Mouse (Mus musculus): ENCODE measurements around the gene Pgam2. TPM values are rescaled to one million over a fixed set of nuclear protein-coding genes. Genes with fewer than 3 reads are reported as not detected.
A peak's percentile ranks its signal among the peaks of the same experiment; 100 is the strongest.

Pgam2 gene
- polyA plus RNA-seq, 1 experiment from 2014 or later = 228 TPM

GRCm38 (mm10) chr11:5841751-5842150 lies 38.2 kb upstream of the Pgam2 start:
- ATAC-seq (ENCODE audit: low read depth) = no peak
- H3K9ac ChIP-seq (ENCODE audit: low read depth, low read length) = no peak overlapping the region
- WGBS = 90% methylated on average over 2 of the region's 2 CpGs

DNA sequence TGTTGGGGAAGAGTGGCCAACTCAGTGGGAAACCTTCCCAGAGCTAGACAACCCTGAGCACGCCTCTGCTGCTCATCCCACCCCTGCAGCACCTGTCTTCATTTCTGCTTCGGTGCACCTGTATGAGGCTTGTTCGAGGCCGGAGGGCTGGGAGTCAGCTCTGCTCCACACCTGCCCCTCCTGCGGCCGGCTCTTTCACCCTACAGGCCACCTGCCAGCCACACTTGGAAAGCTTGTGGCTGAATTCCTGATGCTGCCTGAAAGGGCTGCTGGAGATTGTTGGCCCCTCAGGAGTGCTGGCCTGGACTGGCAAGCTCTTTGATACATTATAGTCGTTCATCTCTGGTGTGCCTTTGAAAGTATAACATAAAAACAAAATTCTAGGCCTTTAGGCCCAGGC lies 36.8 kb upstream of the Pgam2 start:
- no peaks in the 10 kb centered on the region for H3K4me1 ChIP-seq (ENCODE audit: control insufficient read depth, insufficient read depth, low read length)
- no peak overlapping the region for H3K9ac ChIP-seq (ENCODE audit: low read depth, low read length)
- DNase-seq (ENCODE audit: low spot score) = no peak
- H3K4me2 ChIP-seq (ENCODE audit: low read depth, low read length) = no peak overlapping the region
- H3K4me3 ChIP-seq (ENCODE audit: low read depth, low read length) = no peak overlapping the region
- WGBS = 64% methylated on average over 7 of the region's 7 CpGs
- H3K27me3 ChIP-seq (replicated peaks; ENCODE audit: control insufficient read depth, insufficient read depth, low read length) = no peaks in the 10 kb centered on the region
- ATAC-seq (ENCODE audit: low read depth) = no peak
- H3K36me3 ChIP-seq (ENCODE audit: control insufficient read depth, insufficient read depth, low read length) = 0 out of 2 replicates have a peak, but pooled peaks cover 3% of the 10 kb centered on the region
- H3K27ac ChIP-seq (replicated peaks; ENCODE audit: low read depth, low read length) = no peak overlapping the region
- no peaks in the 10 kb centered on the region for H3K9me3 ChIP-seq (ENCODE audit: control insufficient read depth, low read length)

More at GRCm38 (mm10) chr11:5841751-5842150, 38.2 kb upstream of the Pgam2 start:
- Histone ChIP-seq H3K4me3 (ENCODE audit: low read depth, low read length) (no peak overlapping the region), H3K36me3 (ENCODE audit: control insufficient read depth, insufficient read depth, low read length) (no peaks in the 10 kb centered on the region), H3K4me1 (ENCODE audit: control insufficient read depth, insufficient read depth, low read length) (no peaks in the 10 kb centered on the region; the same call in 1 of the 2 replicates), H3K27me3 (replicated peaks; ENCODE audit: control insufficient read depth, insufficient read depth, low read length) (no peaks in the 10 kb centered on the region), H3K9me3 (ENCODE audit: control insufficient read depth, low read length) (no peaks in the 10 kb centered on the region), H3K27ac (replicated peaks; ENCODE audit: low read depth, low read length) (no peak overlapping the region), H3K4me2 (ENCODE audit: low read depth, low read length) (no peak overlapping the region)
- DNase-seq (ENCODE audit: low spot score) = no peak

- Histone ChIP-seq H3K9me3 (ENCODE audit: control insufficient read depth, low read length) (no peaks in the 10 kb centered on the region), H3K9ac (ENCODE audit: low read depth, low read length) (peak within 1 kb of the TSS; percentile 75), H3K27ac (replicated peaks; ENCODE audit: low read depth, low read length) (peak within 1 kb of the TSS; percentile 83), H3K36me3 (ENCODE audit: control insufficient read depth, insufficient read depth, low read length) (peaks cover 25% of the 10 kb centered on the region), H3K4me3 (ENCODE audit: low read depth, low read length) (peak within 1 kb of the TSS; percentile 65), H3K4me2 (ENCODE audit: low read depth, low read length) (peak within 1 kb of the TSS; percentile 89), H3K27me3 (replicated peaks; ENCODE audit: control insufficient read depth, insufficient read depth, low read length) (no peaks in the 10 kb centered on the region), H3K4me1 (ENCODE audit: control insufficient read depth, insufficient read depth, low read length) (no peaks in the 10 kb centered on the region)
- ATAC-seq (ENCODE audit: low read depth) (peak; percentile 94), DNase-seq (ENCODE audit: low spot score) (peak; percentile 98)
- WGBS = under 1% methylated on average over 61 of the region's 63 CpGs
These were observed 34.0 kb upstream of the Pgam2 start, which contains the start of gene Polm for GRCm38 (mm10) chr11:5837251-5838246. Gene Polm, minus strand, starts transcription at chr11:5838016.

- DNase-seq (ENCODE audit: low spot score) = peak; percentile 42
- H3K27ac ChIP-seq (replicated peaks; ENCODE audit: low read depth, low read length) = no peak overlapping the region
These were observed 32.6 kb upstream of the Pgam2 start for GRCm38 (mm10) chr11:5836126-5836525.

DNA sequence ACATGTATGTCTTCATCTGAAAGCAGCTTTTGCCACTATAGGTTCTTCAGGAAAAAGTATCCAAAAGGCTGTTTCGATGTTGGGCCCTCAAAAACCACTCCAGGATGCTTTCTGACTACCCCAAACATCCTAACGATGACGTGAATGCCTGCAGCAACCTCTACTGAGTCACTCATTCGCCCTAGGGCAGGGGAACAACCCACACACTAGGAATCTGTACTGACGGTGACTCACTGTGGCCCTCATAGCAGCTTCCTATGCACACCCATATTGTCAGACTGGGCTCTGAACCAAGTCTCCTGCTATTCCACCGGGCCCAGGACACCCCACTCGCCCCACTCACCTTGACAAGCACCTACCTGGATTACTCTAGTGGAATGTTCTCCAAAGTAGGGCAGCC lies 31.5 kb upstream of the Pgam2 start:
- Histone ChIP-seq H3K27me3 (replicated peaks; ENCODE audit: control insufficient read depth, insufficient read depth, low read length) (no peaks in the 10 kb centered on the region), H3K4me2 (ENCODE audit: low read depth, low read length) (no peak overlapping the region), H3K27ac (replicated peaks; ENCODE audit: low read depth, low read length) (no peak overlapping the region), H3K36me3 (ENCODE audit: control insufficient read depth, insufficient read depth, low read length) (peaks cover 48% of the 10 kb centered on the region), H3K9me3 (ENCODE audit: control insufficient read depth, low read length) (no peaks in the 10 kb centered on the region), H3K4me1 (ENCODE audit: control insufficient read depth, insufficient read depth, low read length) (no peaks in the 10 kb centered on the region), H3K4me3 (ENCODE audit: low read depth, low read length) (no peak overlapping the region), H3K9ac (ENCODE audit: low read depth, low read length) (no peak overlapping the region)
- DNase-seq (ENCODE audit: low spot score) (no peak), ATAC-seq (ENCODE audit: low read depth) (no peak)
- 86% methylated on average over 7 of the region's 7 CpGs for WGBS

More at GRCm38 (mm10) chr11:5836126-5836525, 32.6 kb upstream of the Pgam2 start:
- ATAC-seq (ENCODE audit: low read depth) = peak; percentile 17; the same call in 1 of the 2 replicates
- H3K4me2 ChIP-seq (ENCODE audit: low read depth, low read length) = no peak overlapping the region
- H3K27me3 ChIP-seq (replicated peaks; ENCODE audit: control insufficient read depth, insufficient read depth, low read length) = no peaks in the 10 kb centered on the region
- H3K9ac ChIP-seq (ENCODE audit: low read depth, low read length) = no peak overlapping the region
- H3K4me3 ChIP-seq (ENCODE audit: low read depth, low read length) = no peak overlapping the region
- no peaks in the 10 kb centered on the region for H3K4me1 ChIP-seq (ENCODE audit: control insufficient read depth, insufficient read depth, low read length)
- 47% methylated on average over 1 of the region's 1 CpGs for WGBS
- H3K9me3 ChIP-seq (ENCODE audit: control insufficient read depth, low read length) = no peaks in the 10 kb centered on the region
- H3K36me3 ChIP-seq (ENCODE audit: control insufficient read depth, insufficient read depth, low read length) = peaks cover 39% of the 10 kb centered on the region

DNA sequence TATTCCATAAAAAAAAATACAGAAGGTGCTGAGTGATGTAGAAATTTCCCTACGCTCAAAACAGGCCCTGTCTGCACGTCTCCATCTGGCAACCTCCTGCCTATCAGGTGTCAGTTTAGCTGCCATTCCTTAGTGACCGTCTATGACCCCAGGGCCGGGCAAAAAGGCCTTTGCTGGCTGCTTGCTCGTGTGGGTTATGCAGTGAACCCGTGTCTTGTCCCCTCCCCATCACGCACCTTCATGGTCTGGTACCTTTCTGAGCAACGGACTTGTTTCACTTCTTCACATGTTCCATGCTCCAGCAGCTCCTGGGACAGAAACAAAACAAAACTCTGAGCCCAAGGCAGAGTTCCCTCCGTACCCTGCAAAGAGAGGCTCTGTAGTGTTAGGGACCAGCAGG lies 31.0 kb upstream of the Pgam2 start:
- Histone ChIP-seq H3K27ac (replicated peaks; ENCODE audit: low read depth, low read length) (no peak overlapping the region), H3K27me3 (replicated peaks; ENCODE audit: control insufficient read depth, insufficient read depth, low read length) (no peaks in the 10 kb centered on the region), H3K4me3 (ENCODE audit: low read depth, low read length) (no peak overlapping the region), H3K9me3 (ENCODE audit: control insufficient read depth, low read length) (no peaks in the 10 kb centered on the region), H3K9ac (ENCODE audit: low read depth, low read length) (no peak overlapping the region), H3K36me3 (ENCODE audit: control insufficient read depth, insufficient read depth, low read length) (peaks cover 53% of the 10 kb centered on the region), H3K4me1 (ENCODE audit: control insufficient read depth, insufficient read depth, low read length) (no peaks in the 10 kb centered on the region), H3K4me2 (ENCODE audit: low read depth, low read length) (no peak overlapping the region)
- DNase-seq (ENCODE audit: low spot score) = no peak
- no peak for ATAC-seq (ENCODE audit: low read depth)
- WGBS = 72% methylated on average over 9 of the region's 9 CpGs

DNA sequence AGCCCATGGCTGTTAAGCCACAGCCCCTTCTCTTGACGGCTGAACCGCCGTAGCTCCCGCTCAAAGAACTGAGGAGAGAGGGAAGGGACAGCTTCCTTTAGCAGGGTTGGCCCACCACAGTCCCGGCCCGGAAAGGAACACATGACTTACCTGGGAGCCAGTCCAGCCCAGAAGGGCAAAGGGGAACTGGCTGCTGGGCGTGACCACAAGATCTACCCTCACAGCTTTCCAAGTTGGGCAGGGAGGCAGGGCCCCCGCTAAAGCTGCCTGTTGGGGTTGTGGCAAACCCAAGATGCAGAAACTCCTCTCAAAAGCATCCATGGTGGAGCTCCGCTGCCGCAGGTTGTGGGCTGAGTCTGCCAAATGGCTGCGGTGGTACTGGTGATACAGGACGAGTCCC lies 25.8 kb upstream of the Pgam2 start:
- ATAC-seq (ENCODE audit: low read depth) = no peak
- Histone ChIP-seq H3K4me3 (ENCODE audit: low read depth, low read length) (no peak overlapping the region), H3K27me3 (replicated peaks; ENCODE audit: control insufficient read depth, insufficient read depth, low read length) (no peaks in the 10 kb centered on the region), H3K4me2 (ENCODE audit: low read depth, low read length) (no peak overlapping the region), H3K27ac (replicated peaks; ENCODE audit: low read depth, low read length) (no peak overlapping the region), H3K4me1 (ENCODE audit: control insufficient read depth, insufficient read depth, low read length) (no peaks in the 10 kb centered on the region), H3K9ac (ENCODE audit: low read depth, low read length) (no peak overlapping the region), H3K36me3 (ENCODE audit: control insufficient read depth, insufficient read depth, low read length) (peaks cover 61% of the 10 kb centered on the region), H3K9me3 (ENCODE audit: control insufficient read depth, low read length) (no peaks in the 10 kb centered on the region)
- no peak for DNase-seq (ENCODE audit: low spot score)
- 91% methylated on average over 12 of the region's 12 CpGs for WGBS

- H3K27me3 ChIP-seq (replicated peaks; ENCODE audit: control insufficient read depth, insufficient read depth, low read length) = no peaks in the 10 kb centered on the region
- no peak overlapping the region for H3K4me3 ChIP-seq (ENCODE audit: low read depth, low read length)
- no peaks in the 10 kb centered on the region for H3K9me3 ChIP-seq (ENCODE audit: control insufficient read depth, low read length)
- no peak overlapping the region for H3K4me2 ChIP-seq (ENCODE audit: low read depth, low read length)
- H3K9ac ChIP-seq (ENCODE audit: low read depth, low read length) = no peak overlapping the region
- ATAC-seq (ENCODE audit: low read depth) (no peak), DNase-seq (ENCODE audit: low spot score) (no peak)
- 80% methylated on average over 11 of the region's 11 CpGs for WGBS
- H3K4me1 ChIP-seq (ENCODE audit: control insufficient read depth, insufficient read depth, low read length) = no peaks in the 10 kb centered on the region
- H3K36me3 ChIP-seq (ENCODE audit: control insufficient read depth, insufficient read depth, low read length) = peaks cover 55% of the 10 kb centered on the region
- no peak overlapping the region for H3K27ac ChIP-seq (replicated peaks; ENCODE audit: low read depth, low read length)
These were observed 25.1 kb upstream of the Pgam2 start for GRCm38 (mm10) chr11:5828509-5829191.
